Mouse (Mus musculus): ENCODE measurements at regions not wholly inside any gene's neighbourhood (a gene's known extent, or its start where the extent isn't known, plus 50 kb on each side); places are given as distances from the start of the nearest gene placed in this dataset.

GRCm38 (mm10) chr12:12825842-12826241 lies 115.9 kb downstream of the Mycn start:
- H3K4me3 ChIP-seq (ENCODE audit: low read depth, low read length): no peak overlapping the region
- no peak for ATAC-seq (ENCODE audit: low FRiP score)
- no peaks in the 10 kb centered on the region for H3K36me3 ChIP-seq (ENCODE audit: control insufficient read depth, insufficient read depth, low read length)
- no peak overlapping the region for H3K9ac ChIP-seq (ENCODE audit: low read depth, low read length)
- H3K4me1 ChIP-seq (replicated peaks; ENCODE audit: control insufficient read depth, insufficient read depth, low read length): peaks cover 3% of the 10 kb centered on the region; the same call in 1 of the 2 replicates
- no peaks in the 10 kb centered on the region for H3K9me3 ChIP-seq (ENCODE audit: control insufficient read depth, low read length)
- WGBS: 88% methylated on average over 5 of the region's 5 CpGs
- no peaks in the 10 kb centered on the region for H3K27me3 ChIP-seq (ENCODE audit: control insufficient read depth, insufficient read depth, low read length)
- H3K4me2 ChIP-seq (replicated peaks; ENCODE audit: low read depth, low read length): no peak overlapping the region
- no peak overlapping the region for H3K27ac ChIP-seq (ENCODE audit: low read depth, low read length)
- DNase-seq (ENCODE audit: low spot score): no peak

- H3K4me2 ChIP-seq (replicated peaks; ENCODE audit: low read depth, low read length): no peak overlapping the region
- H3K27me3 ChIP-seq (ENCODE audit: control insufficient read depth, insufficient read depth, low read length): no peaks in the 10 kb centered on the region
- WGBS: 69% methylated on average over 7 of the region's 7 CpGs
- ATAC-seq (ENCODE audit: low FRiP score): no peak
- no peaks in the 10 kb centered on the region for H3K4me1 ChIP-seq (replicated peaks; ENCODE audit: control insufficient read depth, insufficient read depth, low read length)
- H3K4me3 ChIP-seq (ENCODE audit: low read depth, low read length): no peak overlapping the region
- no peaks in the 10 kb centered on the region for H3K9me3 ChIP-seq (ENCODE audit: control insufficient read depth, low read length)
- DNase-seq (ENCODE audit: low spot score): no peak
- no peaks in the 10 kb centered on the region for H3K36me3 ChIP-seq (ENCODE audit: control insufficient read depth, insufficient read depth, low read length)
- no peak overlapping the region for H3K27ac ChIP-seq (ENCODE audit: low read depth, low read length)
- no peak overlapping the region for H3K9ac ChIP-seq (ENCODE audit: low read depth, low read length)
These were observed 120.2 kb downstream of the Mycn start for GRCm38 (mm10) chr12:12821473-12821872.

GRCm38 (mm10) chr12:12820668-12821351 lies 120.9 kb downstream of the Mycn start:
- H3K27me3 ChIP-seq (ENCODE audit: control insufficient read depth, insufficient read depth, low read length): no peaks in the 10 kb centered on the region
- H3K27ac ChIP-seq (ENCODE audit: low read depth, low read length): no peak overlapping the region
- DNase-seq (ENCODE audit: low spot score) (no peak), ATAC-seq (ENCODE audit: low FRiP score) (peak; percentile 22; the same call in 1 of the 2 replicates)
- H3K9ac ChIP-seq (ENCODE audit: low read depth, low read length): no peak overlapping the region
- H3K4me1 ChIP-seq (replicated peaks; ENCODE audit: control insufficient read depth, insufficient read depth, low read length): no peaks in the 10 kb centered on the region
- H3K9me3 ChIP-seq (ENCODE audit: control insufficient read depth, low read length): no peaks in the 10 kb centered on the region
- WGBS: 91% methylated on average over 2 of the region's 2 CpGs
- no peaks in the 10 kb centered on the region for H3K36me3 ChIP-seq (ENCODE audit: control insufficient read depth, insufficient read depth, low read length)
- H3K4me2 ChIP-seq (replicated peaks; ENCODE audit: low read depth, low read length): no peak overlapping the region
- H3K4me3 ChIP-seq (ENCODE audit: low read depth, low read length): no peak overlapping the region

DNA sequence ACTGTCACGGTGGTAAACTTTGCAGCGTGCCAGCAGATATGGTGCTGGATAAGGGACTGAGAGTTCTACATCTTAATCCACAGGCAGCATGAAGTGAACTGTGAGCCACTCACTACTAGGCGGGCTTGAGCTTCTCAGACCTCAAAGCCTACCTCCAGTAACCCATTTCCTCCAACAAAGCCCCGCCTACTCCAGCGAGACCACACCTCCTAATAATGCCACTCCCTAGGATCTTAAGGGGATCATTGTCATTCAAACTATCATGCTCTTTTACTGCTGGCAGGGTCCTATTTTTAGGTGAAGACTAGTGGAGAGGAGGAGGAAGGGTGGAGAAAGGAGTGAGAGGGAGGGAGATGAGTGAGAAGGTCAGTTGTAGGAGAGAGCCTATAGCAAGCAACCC lies 122.0 kb downstream of the Mycn start:
- WGBS: 76% methylated on average over 5 of the region's 5 CpGs
- Histone ChIP-seq H3K27me3 (ENCODE audit: control insufficient read depth, insufficient read depth, low read length) (no peaks in the 10 kb centered on the region), H3K9me3 (ENCODE audit: control insufficient read depth, low read length) (no peaks in the 10 kb centered on the region), H3K36me3 (ENCODE audit: control insufficient read depth, insufficient read depth, low read length) (no peaks in the 10 kb centered on the region), H3K9ac (ENCODE audit: low read depth, low read length) (no peak overlapping the region), H3K4me2 (replicated peaks; ENCODE audit: low read depth, low read length) (no peak overlapping the region), H3K4me3 (ENCODE audit: low read depth, low read length) (no peak overlapping the region), H3K27ac (ENCODE audit: low read depth, low read length) (no peak overlapping the region), H3K4me1 (replicated peaks; ENCODE audit: control insufficient read depth, insufficient read depth, low read length) (no peaks in the 10 kb centered on the region)
- ATAC-seq (ENCODE audit: low FRiP score) (no peak), DNase-seq (ENCODE audit: low spot score) (no peak)

- H3K9me3 ChIP-seq (ENCODE audit: control insufficient read depth, low read length): no peaks in the 10 kb centered on the region
- DNase-seq (ENCODE audit: low spot score) (no peak), ATAC-seq (ENCODE audit: low FRiP score) (no peak)
- no peak overlapping the region for H3K27ac ChIP-seq (ENCODE audit: low read depth, low read length)
- no peak overlapping the region for H3K9ac ChIP-seq (ENCODE audit: low read depth, low read length)
- no peaks in the 10 kb centered on the region for H3K27me3 ChIP-seq (ENCODE audit: control insufficient read depth, insufficient read depth, low read length)
- no peaks in the 10 kb centered on the region for H3K36me3 ChIP-seq (ENCODE audit: control insufficient read depth, insufficient read depth, low read length)
- H3K4me1 ChIP-seq (replicated peaks; ENCODE audit: control insufficient read depth, insufficient read depth, low read length): peaks cover 13% of the 10 kb centered on the region
- no peak overlapping the region for H3K4me2 ChIP-seq (replicated peaks; ENCODE audit: low read depth, low read length)
- WGBS: 57% methylated on average over 5 of the region's 5 CpGs
- H3K4me3 ChIP-seq (ENCODE audit: low read depth, low read length): no peak overlapping the region
These were observed 127.0 kb downstream of the Mycn start for GRCm38 (mm10) chr12:12814693-12815092.

- Histone ChIP-seq H3K27ac (ENCODE audit: low read depth, low read length) (peak overlapping the region; percentile 82), H3K4me1 (replicated peaks; ENCODE audit: control insufficient read depth, insufficient read depth, low read length) (peaks cover 13% of the 10 kb centered on the region), H3K4me2 (replicated peaks; ENCODE audit: low read depth, low read length) (no peak overlapping the region), H3K9me3 (ENCODE audit: control insufficient read depth, low read length) (no peaks in the 10 kb centered on the region), H3K4me3 (ENCODE audit: low read depth, low read length) (no peak overlapping the region), H3K9ac (ENCODE audit: low read depth, low read length) (no peak overlapping the region), H3K27me3 (ENCODE audit: control insufficient read depth, insufficient read depth, low read length) (no peaks in the 10 kb centered on the region), H3K36me3 (ENCODE audit: control insufficient read depth, insufficient read depth, low read length) (no peaks in the 10 kb centered on the region)
- WGBS: 20% methylated on average over 6 of the region's 6 CpGs
- ATAC-seq (ENCODE audit: low FRiP score) (peak; percentile 88), DNase-seq (ENCODE audit: low spot score) (peak; percentile 84)
These were observed 128.8 kb downstream of the Mycn start for GRCm38 (mm10) chr12:12812873-12813272.

GRCm38 (mm10) chr12:12810943-12811342 lies 130.8 kb downstream of the Mycn start:
- Histone ChIP-seq H3K4me2 (replicated peaks; ENCODE audit: low read depth, low read length) (peak overlapping the region; percentile 12; the same call in 1 of the 2 replicates), H3K9ac (ENCODE audit: low read depth, low read length) (peak overlapping the region; percentile 24; the same call in 1 of the 2 replicates), H3K9me3 (ENCODE audit: control insufficient read depth, low read length) (no peaks in the 10 kb centered on the region), H3K36me3 (ENCODE audit: control insufficient read depth, insufficient read depth, low read length) (no peaks in the 10 kb centered on the region), H3K4me1 (replicated peaks; ENCODE audit: control insufficient read depth, insufficient read depth, low read length) (peaks cover 13% of the 10 kb centered on the region), H3K4me3 (ENCODE audit: low read depth, low read length) (no peak overlapping the region), H3K27ac (ENCODE audit: low read depth, low read length) (peak overlapping the region; percentile 70), H3K27me3 (ENCODE audit: control insufficient read depth, insufficient read depth, low read length) (no peaks in the 10 kb centered on the region)
- no peak for DNase-seq (ENCODE audit: low spot score)
- no peak for ATAC-seq (ENCODE audit: low FRiP score)
- WGBS: 2% methylated on average over 7 of the region's 7 CpGs

DNA sequence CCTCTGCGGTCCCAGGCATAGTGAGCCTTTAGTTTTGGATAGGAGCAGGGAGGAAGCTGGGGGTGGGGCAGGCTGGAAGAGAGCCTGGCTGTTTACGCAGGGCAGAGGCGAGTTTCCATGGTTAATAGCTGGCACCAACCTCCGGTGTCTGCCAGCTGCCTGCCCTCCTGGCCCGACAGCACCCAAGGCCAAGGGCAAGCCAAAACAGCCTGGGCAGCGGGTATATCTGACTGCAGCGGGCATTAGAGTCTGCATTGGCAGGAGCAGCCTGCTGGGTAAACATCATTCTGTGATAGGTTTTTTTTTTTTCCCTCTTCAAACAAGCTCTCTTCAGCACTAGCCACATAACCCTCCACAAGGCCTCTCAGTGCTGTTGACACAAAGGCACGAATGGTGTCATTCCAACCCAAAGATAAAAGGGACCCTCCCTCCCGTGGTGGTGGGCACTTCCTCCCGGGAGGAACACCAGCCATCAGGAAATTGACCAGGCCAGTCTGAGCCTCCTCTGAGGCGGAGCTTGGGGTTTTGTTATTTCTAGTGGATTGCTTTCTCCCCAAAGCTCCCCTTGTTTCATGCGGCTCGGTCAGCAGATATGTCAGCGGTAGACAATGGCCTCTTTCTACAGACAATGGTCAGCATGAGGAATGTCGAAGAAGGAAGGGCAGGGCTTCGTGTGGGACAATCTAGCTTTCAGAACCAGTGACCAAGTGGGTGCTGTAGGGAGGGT lies 131.4 kb downstream of the Mycn start:
- Histone ChIP-seq H3K4me1 (replicated peaks; ENCODE audit: control insufficient read depth, insufficient read depth, low read length) (peaks cover 13% of the 10 kb centered on the region), H3K36me3 (ENCODE audit: control insufficient read depth, insufficient read depth, low read length) (no peaks in the 10 kb centered on the region), H3K27me3 (ENCODE audit: control insufficient read depth, insufficient read depth, low read length) (no peaks in the 10 kb centered on the region), H3K4me2 (replicated peaks; ENCODE audit: low read depth, low read length) (peak overlapping the region; percentile 12; the same call in 1 of the 2 replicates), H3K9me3 (ENCODE audit: control insufficient read depth, low read length) (no peaks in the 10 kb centered on the region), H3K4me3 (ENCODE audit: low read depth, low read length) (no peak overlapping the region), H3K27ac (ENCODE audit: low read depth, low read length) (peak overlapping the region; percentile 70), H3K9ac (ENCODE audit: low read depth, low read length) (peak overlapping the region; percentile 24)
- WGBS: under 1% methylated on average over 16 of the region's 16 CpGs
- DNase-seq (ENCODE audit: low spot score): peak; percentile 72
- peak; percentile 55 for ATAC-seq (ENCODE audit: low FRiP score)

DNA sequence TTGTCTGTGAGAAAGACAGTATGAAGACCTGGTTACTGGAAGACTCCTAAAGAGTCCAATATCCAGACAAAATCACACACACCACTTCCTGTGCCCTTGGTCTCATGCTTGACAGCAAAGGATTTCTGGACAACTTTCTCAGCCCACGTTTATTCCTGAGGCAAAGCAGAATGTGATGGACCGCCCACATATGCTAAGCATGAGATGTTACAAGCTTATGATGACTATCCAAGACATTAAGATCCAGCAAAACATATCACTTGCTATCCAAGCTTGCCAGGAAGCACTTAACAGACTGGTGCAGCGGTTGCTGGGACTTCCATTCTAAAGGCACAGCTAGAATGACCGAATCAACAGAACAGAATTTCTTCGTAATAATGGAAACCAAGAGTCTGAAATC lies 133.6 kb downstream of the Mycn start:
- ATAC-seq (ENCODE audit: low FRiP score) (no peak), DNase-seq (ENCODE audit: low spot score) (no peak)
- Histone ChIP-seq H3K27me3 (ENCODE audit: control insufficient read depth, insufficient read depth, low read length) (no peaks in the 10 kb centered on the region), H3K4me2 (replicated peaks; ENCODE audit: low read depth, low read length) (no peak overlapping the region), H3K9ac (ENCODE audit: low read depth, low read length) (no peak overlapping the region), H3K4me3 (ENCODE audit: low read depth, low read length) (no peak overlapping the region), H3K36me3 (ENCODE audit: control insufficient read depth, insufficient read depth, low read length) (no peaks in the 10 kb centered on the region), H3K9me3 (ENCODE audit: control insufficient read depth, low read length) (no peaks in the 10 kb centered on the region), H3K27ac (ENCODE audit: low read depth, low read length) (no peak overlapping the region), H3K4me1 (replicated peaks; ENCODE audit: control insufficient read depth, insufficient read depth, low read length) (peaks cover 13% of the 10 kb centered on the region)
- 92% methylated on average over 5 of the region's 5 CpGs for WGBS
